Mouse (Mus musculus): Measurements from ENCODE around the gene Tollip. TPM values are rescaled to one million over a fixed set of nuclear protein-coding genes. Genes with fewer than 3 reads are reported as not detected.
"Not testable (repeated sequence)": the region's sequence is repeated elsewhere in the genome, so short reads cannot be mapped to it uniquely, and the experiment has no call there.

Tollip gene
- polyA plus RNA-seq, 1 experiment from 2014 or later: 54.5 TPM

DNA sequence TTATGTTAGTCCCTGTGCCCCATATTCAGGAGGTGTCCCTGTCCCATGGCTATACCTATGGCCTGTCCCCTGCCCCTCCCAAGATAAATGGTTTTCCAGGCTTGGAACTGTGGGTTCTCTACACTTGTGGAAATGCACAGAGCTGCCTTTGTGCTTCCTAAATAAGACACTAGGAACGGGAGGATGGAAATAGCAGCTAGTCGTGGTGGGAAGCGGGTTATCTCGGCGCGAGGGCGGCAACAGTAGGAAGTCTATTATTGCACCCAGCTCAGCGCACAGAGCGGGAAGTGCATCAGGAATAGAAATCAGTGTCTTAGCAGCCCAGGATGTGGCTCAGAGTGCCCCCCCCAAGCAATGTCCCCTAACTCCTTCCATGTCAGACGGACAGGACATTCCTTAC, 10.3 kb upstream of the Tollip start:
- no peak overlapping the region for H3K4me2 ChIP-seq
- H3K36me3 ChIP-seq (ENCODE audit: insufficient read depth): no peaks in the 10 kb centered on the region
- WGBS: 74% methylated on average over 10 of the region's 10 CpGs
- no peak for ATAC-seq (ENCODE audit: insufficient read depth)
- no peaks in the 10 kb centered on the region for H3K9me3 ChIP-seq (ENCODE audit: low read depth, low read length)
- no peaks in the 10 kb centered on the region for H3K4me1 ChIP-seq (ENCODE audit: insufficient read depth)
- H3K27ac ChIP-seq (ENCODE audit: low read depth): no peak overlapping the region
- no peak for DNase-seq
- no peaks in the 10 kb centered on the region for H3K27me3 ChIP-seq (ENCODE audit: insufficient read depth, low read length)
- no peak for TF ChIP-seq CTCF (IDR thresholded peaks at IDR 0.05; ENCODE audit: low read depth)
- H3K9ac ChIP-seq: no peak overlapping the region
- H3K4me3 ChIP-seq (ENCODE audit: low read depth, low read length): no peak overlapping the region

DNA sequence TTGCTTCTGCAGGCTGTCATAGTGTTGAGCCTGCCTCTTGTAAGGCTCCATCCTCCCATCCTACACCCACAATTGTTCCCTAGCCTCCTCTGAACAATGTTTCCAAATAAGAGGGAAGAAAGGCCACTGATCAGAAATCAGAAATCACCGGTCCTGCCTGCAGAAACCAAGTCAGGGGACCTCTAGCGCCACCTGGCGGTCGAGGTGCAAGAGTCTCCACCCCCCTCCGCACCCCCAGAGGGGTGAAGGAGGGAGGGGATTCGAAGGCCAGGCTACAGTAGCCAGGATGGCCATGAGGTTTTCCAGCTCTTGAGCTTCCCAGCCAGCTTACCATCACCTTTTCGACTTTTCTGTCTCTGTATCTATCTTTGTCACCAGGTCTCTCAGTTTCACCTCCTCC, 6.6 kb upstream of the Tollip start:
- DNase-seq (peak; percentile 83), ATAC-seq (ENCODE audit: insufficient read depth) (no peak)
- Histone ChIP-seq H3K4me1 (ENCODE audit: insufficient read depth) (no peaks in the 10 kb centered on the region), H3K36me3 (ENCODE audit: insufficient read depth) (no peaks in the 10 kb centered on the region), H3K4me2 (no peak overlapping the region), H3K27ac (ENCODE audit: low read depth) (no peak overlapping the region), H3K9ac (no peak overlapping the region), H3K27me3 (ENCODE audit: insufficient read depth, low read length) (no peaks in the 10 kb centered on the region), H3K4me3 (ENCODE audit: low read depth, low read length) (no peak overlapping the region), H3K9me3 (ENCODE audit: low read depth, low read length) (no peaks in the 10 kb centered on the region)
- peak; percentile 91 for TF ChIP-seq CTCF (IDR thresholded peaks at IDR 0.05; ENCODE audit: low read depth)
- WGBS: 7% methylated on average over 7 of the region's 7 CpGs

DNA sequence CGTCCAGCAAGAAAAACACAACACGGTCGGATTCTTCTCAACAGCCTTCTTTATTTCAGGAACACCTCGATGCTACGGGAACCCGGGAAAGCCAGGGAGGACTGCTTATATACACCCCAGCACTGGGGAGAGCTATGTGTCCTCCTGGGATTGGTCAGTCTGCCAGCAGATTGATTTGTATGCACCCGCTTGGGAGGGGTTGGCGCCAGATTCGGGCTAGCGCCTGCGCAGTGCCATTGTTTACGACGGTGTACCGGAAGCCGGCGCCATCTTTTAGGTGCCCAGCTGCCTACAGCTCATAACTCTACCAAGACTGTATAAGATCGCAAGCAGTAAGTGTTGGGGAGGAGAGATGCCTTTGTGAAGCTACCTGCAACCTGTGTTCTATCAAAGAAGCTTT, 5.8 kb upstream of the Tollip start:
- ATAC-seq (ENCODE audit: insufficient read depth); H3K4me2 ChIP-seq; DNase-seq; H3K27me3 ChIP-seq (ENCODE audit: insufficient read depth, low read length); H3K4me1 ChIP-seq (ENCODE audit: insufficient read depth); H3K27ac ChIP-seq (ENCODE audit: low read depth); H3K9ac ChIP-seq; H3K36me3 ChIP-seq (ENCODE audit: insufficient read depth); H3K4me3 ChIP-seq (ENCODE audit: low read depth, low read length); H3K9me3 ChIP-seq (ENCODE audit: low read depth, low read length): not testable (repeated sequence)
- 91% methylated on average over 17 of the region's 17 CpGs for WGBS

DNA sequence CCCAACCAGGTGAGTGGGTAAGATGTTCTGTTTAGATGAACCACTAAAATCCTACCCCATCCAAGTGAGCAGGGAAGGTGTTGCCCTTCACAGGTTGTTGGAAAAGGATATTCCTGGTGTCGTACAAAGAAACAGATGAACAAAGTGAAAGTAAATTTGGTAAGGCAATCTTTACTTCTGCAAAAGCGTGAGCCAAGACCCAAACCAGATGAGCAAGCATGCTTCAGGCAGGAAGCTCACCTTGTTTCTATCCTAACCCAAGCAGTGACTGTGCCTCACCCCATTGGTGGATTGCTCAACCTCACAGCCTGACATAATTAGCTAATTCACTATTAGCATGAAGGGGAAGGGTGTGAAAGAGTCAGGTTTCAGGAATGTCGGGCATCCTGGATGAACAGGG, 7.0 kb downstream of the Tollip start:
- no peak overlapping the region for H3K27ac ChIP-seq (ENCODE audit: low read depth)
- no peaks in the 10 kb centered on the region for H3K4me1 ChIP-seq (ENCODE audit: insufficient read depth)
- H3K36me3 ChIP-seq (ENCODE audit: insufficient read depth): no peaks in the 10 kb centered on the region
- ATAC-seq (ENCODE audit: insufficient read depth): no peak
- no peak overlapping the region for H3K9ac ChIP-seq
- H3K4me3 ChIP-seq (ENCODE audit: low read depth, low read length): no peak overlapping the region
- peaks cover 12% of the 10 kb centered on the region; the same call in 1 of the 2 replicates for H3K27me3 ChIP-seq (ENCODE audit: insufficient read depth, low read length)
- TF ChIP-seq CTCF (IDR thresholded peaks at IDR 0.05; ENCODE audit: low read depth): no peak
- DNase-seq: no peak
- no peaks in the 10 kb centered on the region for H3K9me3 ChIP-seq (ENCODE audit: low read depth, low read length)
- no peak overlapping the region for H3K4me2 ChIP-seq
- WGBS: 59% methylated on average over 3 of the region's 3 CpGs

DNA sequence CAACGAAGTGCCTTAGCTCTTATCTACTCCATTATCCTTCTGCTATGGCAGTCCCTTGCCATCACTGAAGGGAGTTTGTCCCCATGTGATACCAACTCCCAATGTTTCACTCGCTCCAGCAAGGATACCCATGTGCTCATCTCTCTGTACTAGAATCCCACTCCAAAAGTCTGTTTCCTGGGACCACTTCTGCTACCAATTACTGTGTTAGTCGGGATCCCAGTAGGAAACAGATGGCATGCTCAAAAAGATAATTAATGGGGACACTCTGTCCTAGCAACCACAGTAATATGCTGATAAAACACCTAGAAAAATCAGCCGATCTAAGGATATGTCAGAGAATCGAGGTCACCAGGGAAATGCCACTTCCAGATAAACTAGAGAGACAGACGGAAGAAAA, 9.7 kb downstream of the Tollip start:
- Histone ChIP-seq H3K4me3 (ENCODE audit: low read depth, low read length) (no peak overlapping the region), H3K9ac (no peak overlapping the region), H3K9me3 (ENCODE audit: low read depth, low read length) (no peaks in the 10 kb centered on the region), H3K4me1 (ENCODE audit: insufficient read depth) (no peaks in the 10 kb centered on the region), H3K27ac (ENCODE audit: low read depth) (no peak overlapping the region), H3K4me2 (no peak overlapping the region), H3K36me3 (ENCODE audit: insufficient read depth) (no peaks in the 10 kb centered on the region), H3K27me3 (ENCODE audit: insufficient read depth, low read length) (0 out of 2 replicates have a peak, but pooled peaks cover 11% of the 10 kb centered on the region)
- TF ChIP-seq CTCF (IDR thresholded peaks at IDR 0.05; ENCODE audit: low read depth): no peak
- ATAC-seq (ENCODE audit: insufficient read depth): no peak
- WGBS: 71% methylated on average over 6 of the region's 6 CpGs
- no peak for DNase-seq

DNA sequence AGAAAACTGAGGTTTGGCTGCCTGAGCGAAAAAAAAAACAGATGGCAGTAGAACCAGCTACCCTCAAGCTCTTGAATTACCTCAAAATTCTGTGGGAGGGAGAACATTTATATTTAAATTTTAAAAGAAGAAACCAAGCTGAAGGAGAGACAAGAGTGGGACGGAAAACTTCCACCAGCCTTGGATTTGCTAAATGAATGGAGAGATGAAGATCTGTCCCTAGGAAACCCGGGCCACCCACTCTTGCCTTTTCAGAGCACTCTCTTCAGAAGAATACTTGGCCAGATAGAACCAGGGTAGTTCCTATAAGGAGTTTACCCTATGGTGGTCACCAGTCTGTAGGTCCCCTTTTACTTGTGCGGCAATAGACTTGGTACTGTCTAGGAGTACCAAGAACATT, 15.5 kb downstream of the Tollip start:
- Histone ChIP-seq H3K27me3 (ENCODE audit: insufficient read depth, low read length) (0 out of 2 replicates have a peak, but pooled peaks cover 3% of the 10 kb centered on the region), H3K36me3 (ENCODE audit: insufficient read depth) (no peaks in the 10 kb centered on the region), H3K27ac (ENCODE audit: low read depth) (peak overlapping the region; percentile 58; the same call in 1 of the 2 replicates), H3K9ac (peak overlapping the region; percentile 51), H3K4me3 (ENCODE audit: low read depth, low read length) (peak overlapping the region; percentile 78), H3K4me1 (ENCODE audit: insufficient read depth) (peaks cover 13% of the 10 kb centered on the region), H3K4me2 (peak overlapping the region; percentile 82), H3K9me3 (ENCODE audit: low read depth, low read length) (no peaks in the 10 kb centered on the region)
- 63% methylated on average over 4 of the region's 4 CpGs for WGBS
- DNase-seq (no peak), ATAC-seq (ENCODE audit: insufficient read depth) (no peak)
- no peak for TF ChIP-seq CTCF (IDR thresholded peaks at IDR 0.05; ENCODE audit: low read depth)

DNA sequence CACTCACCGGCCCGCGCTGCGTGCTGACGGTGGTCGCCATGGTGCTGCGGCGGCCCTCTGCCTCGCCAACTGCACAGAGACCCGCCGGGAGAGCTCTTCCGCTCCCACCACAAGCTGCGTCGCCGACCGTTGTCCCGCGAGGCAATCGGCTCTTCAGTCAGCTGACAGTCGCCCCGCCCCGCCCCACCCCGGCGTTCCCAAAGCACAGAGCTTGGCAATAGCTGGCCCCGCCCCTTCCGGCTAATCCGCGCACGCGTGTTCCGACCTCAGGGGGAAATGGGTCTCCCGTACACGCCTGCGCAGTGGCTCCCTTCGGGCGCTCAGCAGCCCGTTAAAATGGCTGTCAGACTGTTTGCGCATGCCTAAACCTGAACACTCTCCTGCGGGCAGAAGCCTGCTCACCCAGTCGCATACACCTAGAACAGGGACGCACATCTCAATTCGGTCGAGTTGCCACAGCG, 16.0 kb downstream of the Tollip start:
- H3K27ac ChIP-seq (ENCODE audit: low read depth): peak overlapping the region; percentile 58; the same call in 1 of the 2 replicates
- no peaks in the 10 kb centered on the region for H3K9me3 ChIP-seq (ENCODE audit: low read depth, low read length)
- ATAC-seq (ENCODE audit: insufficient read depth): peak; percentile 97
- peak overlapping the region; percentile 82 for H3K4me2 ChIP-seq
- H3K36me3 ChIP-seq (ENCODE audit: insufficient read depth): no peaks in the 10 kb centered on the region
- DNase-seq: peak; percentile 100
- under 1% methylated on average over 44 of the region's 44 CpGs for WGBS
- H3K4me3 ChIP-seq (ENCODE audit: low read depth, low read length): peak overlapping the region; percentile 78
- TF ChIP-seq CTCF (IDR thresholded peaks at IDR 0.05; ENCODE audit: low read depth): no peak
- H3K4me1 ChIP-seq (ENCODE audit: insufficient read depth): peaks cover 13% of the 10 kb centered on the region
- H3K9ac ChIP-seq: peak overlapping the region; percentile 92
- 0 out of 2 replicates have a peak, but pooled peaks cover 3% of the 10 kb centered on the region for H3K27me3 ChIP-seq (ENCODE audit: insufficient read depth, low read length)

Measured in lung, embryonic 14.5 days (tissue).